Mouse (Mus musculus): ENCODE data around the gene Stat3. TPM values are rescaled to one million over a fixed set of nuclear protein-coding genes. Genes with fewer than 3 reads are reported as not detected.
A peak's percentile ranks its signal among the peaks of the same experiment; 100 is the strongest.

Gene Stat3
- polyA plus RNA-seq, 1 experiment from 2014 or later, result 25.6 TPM

GRCm38 (mm10) chr11:100967881-100968420 lies 28.6 kb upstream of the Stat3 start:
- H3K4me3 ChIP-seq (ENCODE audit: low read depth, low read length), result no peak overlapping the region
- no peak overlapping the region for H3K9ac ChIP-seq (ENCODE audit: low read depth, low read length)
- 95% methylated on average over 5 of the region's 5 CpGs for WGBS
- H3K27me3 ChIP-seq (ENCODE audit: control insufficient read depth, insufficient read depth, low read length), result peaks cover 43% of the 10 kb centered on the region
- no peak overlapping the region for H3K27ac ChIP-seq (ENCODE audit: low read depth, low read length)
- H3K4me2 ChIP-seq (replicated peaks; ENCODE audit: low read depth, low read length), result no peak overlapping the region
- H3K4me1 ChIP-seq (replicated peaks; ENCODE audit: control insufficient read depth, insufficient read depth, low read length), result peaks cover 4% of the 10 kb centered on the region; the same call in 1 of the 2 replicates
- H3K9me3 ChIP-seq (ENCODE audit: control insufficient read depth, low read length), result no peaks in the 10 kb centered on the region
- ATAC-seq (ENCODE audit: low FRiP score) (no peak), DNase-seq (ENCODE audit: low spot score) (no peak)
- no peaks in the 10 kb centered on the region for H3K36me3 ChIP-seq (ENCODE audit: control insufficient read depth, insufficient read depth, low read length)

DNA sequence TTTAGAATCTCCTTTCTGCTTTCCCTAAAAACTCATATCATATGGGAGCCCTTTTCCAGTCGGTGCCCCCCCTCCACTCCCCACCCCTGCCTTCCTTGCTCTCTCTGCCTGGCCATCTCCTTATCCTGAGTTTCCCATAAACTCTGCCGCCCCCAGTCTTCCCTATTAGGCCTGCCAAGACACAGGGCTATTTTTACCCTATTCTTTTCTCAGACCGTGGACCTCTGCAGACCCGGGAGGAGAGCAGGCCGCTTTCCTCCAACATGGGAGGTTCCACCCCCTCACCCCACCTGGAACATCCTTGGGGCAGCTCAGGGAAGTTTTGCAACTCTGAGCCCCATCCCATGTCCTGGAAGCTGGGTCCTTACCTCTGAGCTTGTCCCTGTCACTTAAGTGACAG lies 28.0 kb upstream of the Stat3 start:
- Histone ChIP-seq H3K36me3 (ENCODE audit: control insufficient read depth, insufficient read depth, low read length) (no peaks in the 10 kb centered on the region), H3K27ac (ENCODE audit: low read depth, low read length) (no peak overlapping the region), H3K4me3 (ENCODE audit: low read depth, low read length) (no peak overlapping the region), H3K4me2 (replicated peaks; ENCODE audit: low read depth, low read length) (no peak overlapping the region), H3K4me1 (replicated peaks; ENCODE audit: control insufficient read depth, insufficient read depth, low read length) (peaks cover 4% of the 10 kb centered on the region; the same call in 1 of the 2 replicates), H3K9me3 (ENCODE audit: control insufficient read depth, low read length) (no peaks in the 10 kb centered on the region), H3K9ac (ENCODE audit: low read depth, low read length) (no peak overlapping the region), H3K27me3 (ENCODE audit: control insufficient read depth, insufficient read depth, low read length) (peaks cover 43% of the 10 kb centered on the region)
- ATAC-seq (ENCODE audit: low FRiP score) (no peak), DNase-seq (ENCODE audit: low spot score) (no peak)
- WGBS, result 68% methylated on average over 5 of the region's 5 CpGs

DNA sequence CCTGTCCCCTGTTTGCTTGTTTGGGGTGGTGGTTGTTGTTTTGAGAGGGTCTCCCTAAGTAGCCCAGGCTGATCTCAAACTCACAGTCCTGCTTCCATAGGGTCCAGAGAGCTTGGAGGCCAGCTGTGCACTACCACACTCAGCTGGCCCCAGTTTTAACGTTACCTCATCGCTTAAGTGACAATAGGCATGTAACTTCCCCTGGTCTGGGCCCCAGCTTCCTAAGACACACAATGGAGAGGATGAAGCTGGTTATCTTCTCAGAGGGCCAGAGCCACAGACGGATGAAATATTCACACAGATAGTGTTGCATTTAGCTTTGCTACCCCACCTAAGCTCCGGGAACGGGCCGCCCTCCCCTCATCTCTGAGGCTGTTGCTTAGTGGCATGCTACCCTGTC lies 26.4 kb upstream of the Stat3 start:
- Histone ChIP-seq H3K4me2 (replicated peaks; ENCODE audit: low read depth, low read length) (no peak overlapping the region), H3K9ac (ENCODE audit: low read depth, low read length) (no peak overlapping the region), H3K27ac (ENCODE audit: low read depth, low read length) (no peak overlapping the region), H3K9me3 (ENCODE audit: control insufficient read depth, low read length) (no peaks in the 10 kb centered on the region), H3K36me3 (ENCODE audit: control insufficient read depth, insufficient read depth, low read length) (no peaks in the 10 kb centered on the region), H3K4me1 (replicated peaks; ENCODE audit: control insufficient read depth, insufficient read depth, low read length) (peaks cover 4% of the 10 kb centered on the region; the same call in 1 of the 2 replicates), H3K27me3 (ENCODE audit: control insufficient read depth, insufficient read depth, low read length) (peaks cover 31% of the 10 kb centered on the region), H3K4me3 (ENCODE audit: low read depth, low read length) (no peak overlapping the region)
- DNase-seq (ENCODE audit: low spot score) (no peak), ATAC-seq (ENCODE audit: low FRiP score) (no peak)
- 72% methylated on average over 6 of the region's 6 CpGs for WGBS

DNA sequence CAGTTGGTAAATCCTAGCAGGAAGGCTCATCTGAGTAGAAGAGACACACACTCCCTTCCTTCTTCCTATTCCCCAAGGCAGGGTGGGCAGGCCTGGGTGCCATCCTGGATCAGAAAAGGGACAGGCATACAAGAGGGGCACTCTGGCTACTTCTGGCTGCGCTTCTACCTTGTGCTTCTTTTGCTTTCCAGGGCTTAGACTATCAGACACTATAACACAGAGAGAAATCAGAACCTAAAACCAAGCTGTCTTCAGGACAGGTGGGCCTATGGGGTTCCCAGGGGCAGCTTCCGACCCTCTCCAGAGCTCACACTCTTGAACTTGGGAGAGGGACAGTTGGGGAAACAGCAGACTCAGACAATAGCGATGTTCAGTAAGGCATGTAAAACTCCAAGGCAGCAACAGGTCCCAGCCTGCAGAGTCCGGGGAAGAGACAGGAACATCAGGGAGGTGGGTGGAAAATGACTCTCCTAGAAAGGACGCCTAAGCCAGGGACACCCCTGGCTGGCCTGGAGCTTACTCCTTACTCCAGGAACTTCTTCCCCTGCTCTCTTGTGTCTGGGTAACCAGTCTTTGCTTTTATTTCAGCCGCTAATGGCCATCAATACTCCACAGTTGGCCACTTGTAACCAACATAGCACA lies 25.7 kb upstream of the Stat3 start:
- peaks cover 4% of the 10 kb centered on the region; the same call in 1 of the 2 replicates for H3K4me1 ChIP-seq (replicated peaks; ENCODE audit: control insufficient read depth, insufficient read depth, low read length)
- WGBS, result 87% methylated on average over 6 of the region's 6 CpGs
- H3K27ac ChIP-seq (ENCODE audit: low read depth, low read length), result no peak overlapping the region
- ATAC-seq (ENCODE audit: low FRiP score) (no peak), DNase-seq (ENCODE audit: low spot score) (no peak)
- no peaks in the 10 kb centered on the region for H3K36me3 ChIP-seq (ENCODE audit: control insufficient read depth, insufficient read depth, low read length)
- H3K9me3 ChIP-seq (ENCODE audit: control insufficient read depth, low read length), result no peaks in the 10 kb centered on the region
- no peak overlapping the region for H3K9ac ChIP-seq (ENCODE audit: low read depth, low read length)
- H3K4me2 ChIP-seq (replicated peaks; ENCODE audit: low read depth, low read length), result no peak overlapping the region
- H3K4me3 ChIP-seq (ENCODE audit: low read depth, low read length), result no peak overlapping the region
- peaks cover 24% of the 10 kb centered on the region for H3K27me3 ChIP-seq (ENCODE audit: control insufficient read depth, insufficient read depth, low read length)

DNA sequence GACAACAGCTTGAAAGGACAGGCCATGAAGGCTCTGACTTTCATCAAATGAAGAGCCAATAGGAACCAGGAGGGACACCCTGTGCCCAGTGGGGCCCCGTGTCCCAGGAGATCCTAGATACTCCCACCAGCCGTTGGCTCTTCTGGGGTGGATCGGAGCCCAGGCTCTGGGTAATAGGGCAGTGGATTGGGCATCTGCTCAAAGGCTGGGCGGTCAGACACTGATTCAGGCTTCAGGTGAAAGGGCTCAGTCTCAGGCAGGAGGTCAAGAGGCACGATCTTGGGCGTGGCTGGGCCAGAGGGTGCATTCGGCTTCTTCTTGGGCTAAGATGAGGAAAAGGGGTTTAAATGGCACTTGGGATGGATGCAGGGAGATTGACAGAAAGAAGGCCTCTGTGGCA lies 24.8 kb upstream of the Stat3 start:
- Histone ChIP-seq H3K27me3 (ENCODE audit: control insufficient read depth, insufficient read depth, low read length) (peaks cover 23% of the 10 kb centered on the region), H3K27ac (ENCODE audit: low read depth, low read length) (no peak overlapping the region), H3K36me3 (ENCODE audit: control insufficient read depth, insufficient read depth, low read length) (no peaks in the 10 kb centered on the region), H3K9me3 (ENCODE audit: control insufficient read depth, low read length) (no peaks in the 10 kb centered on the region), H3K4me1 (replicated peaks; ENCODE audit: control insufficient read depth, insufficient read depth, low read length) (peaks cover 2% of the 10 kb centered on the region; the same call in 1 of the 2 replicates), H3K4me2 (replicated peaks; ENCODE audit: low read depth, low read length) (no peak overlapping the region), H3K4me3 (ENCODE audit: low read depth, low read length) (no peak overlapping the region), H3K9ac (ENCODE audit: low read depth, low read length) (no peak overlapping the region)
- WGBS, result 82% methylated on average over 7 of the region's 7 CpGs
- ATAC-seq (ENCODE audit: low FRiP score), result no peak
- DNase-seq (ENCODE audit: low spot score), result no peak

DNA sequence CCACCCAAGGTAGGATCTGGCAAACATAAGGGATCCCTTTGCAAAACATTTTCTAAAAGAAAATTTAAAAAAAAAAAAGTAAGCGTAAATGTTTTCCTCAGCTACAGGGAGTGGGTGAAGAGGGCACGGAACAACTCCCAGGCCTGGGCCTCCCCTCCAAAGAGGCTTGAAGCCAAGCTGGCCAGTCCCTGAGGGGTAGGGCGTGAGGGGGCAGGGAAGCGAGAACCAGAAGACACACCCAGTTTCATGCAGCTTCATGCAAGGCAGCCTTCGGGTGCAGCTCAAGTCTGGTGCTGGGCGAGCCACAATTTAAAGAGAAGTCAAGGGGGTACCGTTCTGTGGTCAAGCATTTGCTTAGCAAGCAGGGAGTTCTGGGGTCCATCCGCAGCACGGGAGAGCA lies 24.3 kb upstream of the Stat3 start:
- ATAC-seq (ENCODE audit: low FRiP score) (no peak), DNase-seq (ENCODE audit: low spot score) (no peak)
- Histone ChIP-seq H3K36me3 (ENCODE audit: control insufficient read depth, insufficient read depth, low read length) (no peaks in the 10 kb centered on the region), H3K27me3 (ENCODE audit: control insufficient read depth, insufficient read depth, low read length) (peaks cover 23% of the 10 kb centered on the region), H3K27ac (ENCODE audit: low read depth, low read length) (no peak overlapping the region), H3K4me3 (ENCODE audit: low read depth, low read length) (no peak overlapping the region), H3K4me2 (replicated peaks; ENCODE audit: low read depth, low read length) (no peak overlapping the region), H3K9me3 (ENCODE audit: control insufficient read depth, low read length) (no peaks in the 10 kb centered on the region), H3K9ac (ENCODE audit: low read depth, low read length) (no peak overlapping the region), H3K4me1 (replicated peaks; ENCODE audit: control insufficient read depth, insufficient read depth, low read length) (peaks cover 7% of the 10 kb centered on the region; the same call in 1 of the 2 replicates)
- WGBS, result 85% methylated on average over 9 of the region's 9 CpGs

DNA sequence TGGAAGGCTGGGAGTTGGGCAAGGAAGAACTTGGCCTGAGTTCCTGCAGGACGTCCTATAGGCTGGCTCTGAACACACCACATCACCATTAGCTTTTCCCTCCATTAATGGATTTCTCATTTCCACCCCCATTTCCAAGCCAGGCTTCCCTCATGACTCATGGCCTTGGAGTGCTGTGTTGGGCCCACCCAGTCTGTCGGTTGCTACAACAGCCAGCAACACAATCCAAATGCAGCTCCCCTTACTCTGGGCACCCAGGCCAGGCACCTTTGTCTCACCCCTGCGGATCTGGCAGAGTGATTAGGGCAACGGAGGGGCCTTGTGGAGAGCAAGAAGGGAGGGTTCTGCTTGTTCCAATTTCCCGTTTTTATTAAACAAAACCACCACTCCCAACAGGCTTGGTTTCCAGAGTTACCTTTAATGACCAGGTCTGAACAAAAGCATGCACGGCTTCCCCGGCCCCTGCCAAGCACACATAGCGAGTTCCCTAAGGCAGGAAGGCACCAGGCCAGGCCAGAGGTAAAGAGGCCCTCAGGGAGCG lies 23.1 kb upstream of the Stat3 start:
- H3K4me2 ChIP-seq (replicated peaks; ENCODE audit: low read depth, low read length), result no peak overlapping the region
- 70% methylated on average over 9 of the region's 9 CpGs for WGBS
- peaks cover 8% of the 10 kb centered on the region; the same call in 1 of the 2 replicates for H3K4me1 ChIP-seq (replicated peaks; ENCODE audit: control insufficient read depth, insufficient read depth, low read length)
- H3K36me3 ChIP-seq (ENCODE audit: control insufficient read depth, insufficient read depth, low read length), result no peaks in the 10 kb centered on the region
- H3K27me3 ChIP-seq (ENCODE audit: control insufficient read depth, insufficient read depth, low read length), result peaks cover 26% of the 10 kb centered on the region
- H3K9me3 ChIP-seq (ENCODE audit: control insufficient read depth, low read length), result no peaks in the 10 kb centered on the region
- ATAC-seq (ENCODE audit: low FRiP score) (no peak), DNase-seq (ENCODE audit: low spot score) (no peak)
- no peak overlapping the region for H3K9ac ChIP-seq (ENCODE audit: low read depth, low read length)
- no peak overlapping the region for H3K27ac ChIP-seq (ENCODE audit: low read depth, low read length)
- no peak overlapping the region for H3K4me3 ChIP-seq (ENCODE audit: low read depth, low read length)

DNA sequence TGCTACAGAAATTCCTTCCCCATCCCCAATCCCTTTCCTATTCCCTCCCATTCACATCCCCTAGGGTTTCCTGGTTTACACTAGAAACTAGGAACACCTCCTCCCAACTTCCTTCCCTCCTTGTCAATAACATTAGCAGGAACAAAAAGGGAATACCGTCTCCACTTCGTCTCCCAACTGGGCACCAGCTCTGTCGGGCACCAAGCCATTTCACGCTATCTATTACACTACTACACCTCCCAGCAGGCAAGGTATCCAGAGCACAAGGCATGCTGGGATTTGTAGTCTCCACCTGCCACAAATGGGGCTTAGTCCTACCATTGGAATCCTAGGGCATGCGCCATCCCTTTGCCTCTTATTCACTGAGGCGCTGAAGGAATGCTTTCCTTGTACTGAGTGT lies 21.2 kb upstream of the Stat3 start:
- Histone ChIP-seq H3K27me3 (ENCODE audit: control insufficient read depth, insufficient read depth, low read length) (peaks cover 26% of the 10 kb centered on the region), H3K27ac (ENCODE audit: low read depth, low read length) (no peak overlapping the region), H3K9me3 (ENCODE audit: control insufficient read depth, low read length) (no peaks in the 10 kb centered on the region), H3K36me3 (ENCODE audit: control insufficient read depth, insufficient read depth, low read length) (no peaks in the 10 kb centered on the region), H3K4me1 (replicated peaks; ENCODE audit: control insufficient read depth, insufficient read depth, low read length) (peaks cover 8% of the 10 kb centered on the region; the same call in 1 of the 2 replicates), H3K9ac (ENCODE audit: low read depth, low read length) (no peak overlapping the region), H3K4me3 (ENCODE audit: low read depth, low read length) (no peak overlapping the region), H3K4me2 (replicated peaks; ENCODE audit: low read depth, low read length) (no peak overlapping the region)
- DNase-seq (ENCODE audit: low spot score) (peak; percentile 56), ATAC-seq (ENCODE audit: low FRiP score) (no peak; the same call in 1 of the 2 replicates)
- 11% methylated on average over 6 of the region's 6 CpGs for WGBS

DNA sequence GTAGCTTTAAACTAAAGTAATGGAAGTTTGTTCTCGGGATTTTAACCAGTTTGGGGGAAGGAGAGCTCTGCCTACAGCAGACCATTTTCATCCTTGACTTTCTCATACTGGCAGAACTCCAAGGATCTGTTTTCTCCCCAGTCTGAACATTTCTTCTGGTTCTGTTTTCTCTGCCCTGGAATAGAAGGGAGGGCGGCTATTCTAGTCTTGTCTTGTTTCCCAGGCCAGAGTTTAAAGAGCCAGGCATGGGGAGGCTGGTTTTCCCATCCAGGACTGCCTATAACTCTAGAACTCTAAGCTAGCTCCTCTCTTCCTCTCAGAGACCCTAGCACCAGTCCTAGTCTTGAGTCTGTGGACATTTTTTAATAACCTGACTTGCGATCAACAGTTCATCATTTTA lies 20.5 kb upstream of the Stat3 start:
- ATAC-seq (ENCODE audit: low FRiP score), result no peak
- Histone ChIP-seq H3K27ac (ENCODE audit: low read depth, low read length) (no peak overlapping the region), H3K4me2 (replicated peaks; ENCODE audit: low read depth, low read length) (no peak overlapping the region), H3K27me3 (ENCODE audit: control insufficient read depth, insufficient read depth, low read length) (peaks cover 26% of the 10 kb centered on the region), H3K36me3 (ENCODE audit: control insufficient read depth, insufficient read depth, low read length) (no peaks in the 10 kb centered on the region), H3K9me3 (ENCODE audit: control insufficient read depth, low read length) (no peaks in the 10 kb centered on the region), H3K9ac (ENCODE audit: low read depth, low read length) (no peak overlapping the region), H3K4me3 (ENCODE audit: low read depth, low read length) (no peak overlapping the region), H3K4me1 (replicated peaks; ENCODE audit: control insufficient read depth, insufficient read depth, low read length) (peaks cover 8% of the 10 kb centered on the region; the same call in 1 of the 2 replicates)
- 35% methylated on average over 3 of the region's 3 CpGs for WGBS
- DNase-seq (ENCODE audit: low spot score), result no peak

Measured in hindbrain, embryonic 11.5 days (tissue).